Mouse (Mus musculus) liver, embryonic 15.5 days (tissue): ENCODE results near the gene Nkx2-3. TPM values are rescaled to one million over a fixed set of nuclear protein-coding genes. Genes with fewer than 3 reads are reported as not detected.

Experiments
- ATAC-seq: fragments of 200-750 bp; cut with Nextera tagmentation; 2 replicates; pipeline ENCODE4 v1.8.0; 2017; ENCODE audit warnings: moderate number of reproducible peaks, mild to moderate bottlenecking, moderate library complexity; ENCODE audit not compliant: insufficient read depth
- H3K27ac ChIP-seq: fragments of 300-500 bp; sonication (generic); replicated peaks from 2 replicates; pipeline ENCODE4 v1.5.1; 2015; ENCODE audit warnings: mild to moderate bottlenecking, inconsistent platforms
- H3K27me3 ChIP-seq: fragments of 300-500 bp; sonication (generic); 2 replicates; pipeline ENCODE4 v1.6.1; 2015; ENCODE audit warnings: mild to moderate bottlenecking, inconsistent platforms
- H3K36me3 ChIP-seq: fragments of 300-500 bp; sonication (generic); replicated peaks from 2 replicates; pipeline ENCODE4 v1.6.1; 2015; ENCODE audit warnings: moderate library complexity, mild to moderate bottlenecking, inconsistent platforms
- H3K4me1 ChIP-seq: fragments of 300-500 bp; sonication (generic); replicated peaks from 2 replicates; pipeline ENCODE4 v1.6.1; 2015; ENCODE audit warnings: inconsistent platforms
- H3K4me2 ChIP-seq: fragments of 300-500 bp; sonication (generic); 2 replicates; pipeline ENCODE4 v1.6.1; 2015; ENCODE audit warnings: moderate library complexity, mild to moderate bottlenecking, inconsistent platforms
- H3K4me3 ChIP-seq: fragments of 300-500 bp; sonication (generic); replicated peaks from 2 replicates; pipeline ENCODE4 v1.5.1; 2015; ENCODE audit warnings: mild to moderate bottlenecking, inconsistent platforms
- H3K9ac ChIP-seq: fragments of 300-500 bp; sonication (generic); 2 replicates; pipeline ENCODE4 v1.6.1; 2015; ENCODE audit warnings: moderate library complexity, mild to moderate bottlenecking, inconsistent platforms
- H3K9me3 ChIP-seq: fragments of 300-500 bp; sonication (generic); replicated peaks from 2 replicates; pipeline ENCODE4 v1.6.1; 2016; ENCODE audit warnings: inconsistent platforms
- WGBS: fragments of 180-500 bp; shearing (Covaris S2); methylation state at CpG from one replicate; pipeline ENCODE4 v1.1.7; 2015; ENCODE audit warnings: mixed read lengths; ENCODE audit not compliant: insufficient replicate concordance; 5-methylcytosine and 5-hydroxymethylcytosine counted together
- polyA plus RNA-seq: library from polyadenylated mRNA; unstranded; fragments of >200 nt; fragmentation: Nextera tagmentation; extraction: Ambion mirVana; gene quantifications from 2 replicates; pipeline ENCODE4 v1.2.1, GENCODE M21; 2015

Nkx2-3 gene
- 0.14 and 0.28 TPM in 2 replicates for polyA plus RNA-seq

GRCm38 (mm10) chr19:43612051-43612450 is at the start of gene Nkx2-3:
Nkx2-3 (plus strand) TSS chr19:43612325.
- 2% methylated on average over 24 of the region's 24 CpGs for WGBS
- ATAC-seq, result no peak
- H3K9ac ChIP-seq, result no peak within 1 kb of the TSS

GRCm38 (mm10) chr19:43563166-43563565 is 49.0 kb upstream of the Nkx2-3 start:
- 74% methylated on average over 5 of the region's 5 CpGs for WGBS
- Histone ChIP-seq H3K9ac (no peak overlapping the region), H3K9me3 (no peaks in the 10 kb centered on the region), H3K36me3 (no peaks in the 10 kb centered on the region), H3K4me1 (no peaks in the 10 kb centered on the region), H3K27me3 (peaks cover 33% of the 10 kb centered on the region), H3K4me2 (no peak overlapping the region), H3K4me3 (no peak overlapping the region), H3K27ac (no peak overlapping the region)
- no peak for ATAC-seq

More at GRCm38 (mm10) chr19:43612051-43612450, at the start of gene Nkx2-3:
- H3K27me3 ChIP-seq, result peaks cover 99% of the 10 kb centered on the region
- H3K9me3 ChIP-seq, result no peaks in the 10 kb centered on the region
- H3K4me1 ChIP-seq, result peaks cover 30% of the 10 kb centered on the region
- H3K36me3 ChIP-seq, result no peaks in the 10 kb centered on the region
- no peak within 1 kb of the TSS for H3K27ac ChIP-seq
- peak within 1 kb of the TSS; percentile 18; the same call in 1 of the 2 replicates for H3K4me2 ChIP-seq
- H3K4me3 ChIP-seq, result no peak within 1 kb of the TSS

GRCm38 (mm10) chr19:43568298-43568697 is 43.8 kb upstream of the Nkx2-3 start:
- Histone ChIP-seq H3K36me3 (no peaks in the 10 kb centered on the region), H3K9me3 (no peaks in the 10 kb centered on the region), H3K4me1 (peaks cover 5% of the 10 kb centered on the region; the same call in 1 of the 2 replicates), H3K4me2 (no peak overlapping the region), H3K27ac (no peak overlapping the region), H3K27me3 (peaks cover 74% of the 10 kb centered on the region), H3K9ac (no peak overlapping the region), H3K4me3 (no peak overlapping the region)
- 45% methylated on average over 9 of the region's 9 CpGs for WGBS
- no peak for ATAC-seq

- ATAC-seq, result no peak
- H3K27ac ChIP-seq, result no peak overlapping the region
- 55% methylated on average over 6 of the region's 6 CpGs for WGBS
- H3K9me3 ChIP-seq, result no peaks in the 10 kb centered on the region
- no peak overlapping the region for H3K4me3 ChIP-seq
- H3K27me3 ChIP-seq, result peaks cover 79% of the 10 kb centered on the region
- H3K9ac ChIP-seq, result no peak overlapping the region
- H3K4me1 ChIP-seq, result peaks cover 5% of the 10 kb centered on the region; the same call in 1 of the 2 replicates
- no peaks in the 10 kb centered on the region for H3K36me3 ChIP-seq
- H3K4me2 ChIP-seq, result no peak overlapping the region
Observed at GRCm38 (mm10) chr19:43569133-43569532, 43.0 kb upstream of the Nkx2-3 start.

- H3K4me1 ChIP-seq, result peaks cover 5% of the 10 kb centered on the region; the same call in 1 of the 2 replicates
- H3K27ac ChIP-seq, result no peak overlapping the region
- peak overlapping the region; percentile 61 for H3K4me2 ChIP-seq
- peaks cover 88% of the 10 kb centered on the region for H3K27me3 ChIP-seq
- no peak overlapping the region; the same call in 1 of the 2 replicates for H3K9ac ChIP-seq
- H3K36me3 ChIP-seq, result no peaks in the 10 kb centered on the region
- peak overlapping the region; percentile 31 for H3K4me3 ChIP-seq
- no peak for ATAC-seq
- H3K9me3 ChIP-seq, result no peaks in the 10 kb centered on the region
- 11% methylated on average over 32 of the region's 32 CpGs for WGBS
Observed at GRCm38 (mm10) chr19:43570831-43571790, 41.0 kb upstream of the Nkx2-3 start.

- Histone ChIP-seq H3K27me3 (peaks cover 75% of the 10 kb centered on the region), H3K4me2 (no peak overlapping the region), H3K27ac (no peak overlapping the region), H3K4me1 (no peaks in the 10 kb centered on the region), H3K9ac (no peak overlapping the region), H3K9me3 (no peaks in the 10 kb centered on the region), H3K36me3 (no peaks in the 10 kb centered on the region), H3K4me3 (no peak overlapping the region)
- no peak for ATAC-seq
- WGBS, result 42% methylated on average over 13 of the region's 13 CpGs
Observed at GRCm38 (mm10) chr19:43579081-43579796, 32.9 kb upstream of the Nkx2-3 start.

GRCm38 (mm10) chr19:43581185-43581584 is 30.9 kb upstream of the Nkx2-3 start:
- Histone ChIP-seq H3K27me3 (peaks cover 76% of the 10 kb centered on the region), H3K36me3 (no peaks in the 10 kb centered on the region), H3K27ac (no peak overlapping the region), H3K9me3 (no peaks in the 10 kb centered on the region), H3K9ac (no peak overlapping the region), H3K4me3 (no peak overlapping the region), H3K4me1 (peaks cover 4% of the 10 kb centered on the region; the same call in 1 of the 2 replicates), H3K4me2 (no peak overlapping the region)
- 46% methylated on average over 2 of the region's 2 CpGs for WGBS
- ATAC-seq, result no peak

GRCm38 (mm10) chr19:43583192-43583591 is 28.9 kb upstream of the Nkx2-3 start:
- H3K9ac ChIP-seq, result no peak overlapping the region
- 26% methylated on average over 4 of the region's 4 CpGs for WGBS
- no peak overlapping the region for H3K4me3 ChIP-seq
- H3K4me1 ChIP-seq, result peaks cover 4% of the 10 kb centered on the region; the same call in 1 of the 2 replicates
- peaks cover 85% of the 10 kb centered on the region for H3K27me3 ChIP-seq
- ATAC-seq, result no peak
- no peaks in the 10 kb centered on the region for H3K9me3 ChIP-seq
- no peak overlapping the region for H3K27ac ChIP-seq
- H3K4me2 ChIP-seq, result no peak overlapping the region
- no peaks in the 10 kb centered on the region for H3K36me3 ChIP-seq

GRCm38 (mm10) chr19:43583595-43583994 is 28.5 kb upstream of the Nkx2-3 start:
- no peaks in the 10 kb centered on the region for H3K36me3 ChIP-seq
- no peak for ATAC-seq
- no peak overlapping the region for H3K9ac ChIP-seq
- H3K9me3 ChIP-seq, result no peaks in the 10 kb centered on the region
- H3K4me3 ChIP-seq, result no peak overlapping the region
- H3K27ac ChIP-seq, result no peak overlapping the region
- peaks cover 4% of the 10 kb centered on the region; the same call in 1 of the 2 replicates for H3K4me1 ChIP-seq
- 7% methylated on average over 17 of the region's 17 CpGs for WGBS
- no peak overlapping the region for H3K4me2 ChIP-seq
- peaks cover 86% of the 10 kb centered on the region for H3K27me3 ChIP-seq

GRCm38 (mm10) chr19:43584788-43585187 is 27.3 kb upstream of the Nkx2-3 start:
- no peaks in the 10 kb centered on the region for H3K36me3 ChIP-seq
- no peaks in the 10 kb centered on the region for H3K9me3 ChIP-seq
- no peak overlapping the region for H3K9ac ChIP-seq
- H3K27ac ChIP-seq, result no peak overlapping the region
- ATAC-seq, result no peak
- no peak overlapping the region for H3K4me3 ChIP-seq
- no peak overlapping the region; the same call in 1 of the 2 replicates for H3K4me2 ChIP-seq
- H3K4me1 ChIP-seq, result peaks cover 4% of the 10 kb centered on the region; the same call in 1 of the 2 replicates
- 5% methylated on average over 13 of the region's 13 CpGs for WGBS
- H3K27me3 ChIP-seq, result peaks cover 89% of the 10 kb centered on the region

- no peak overlapping the region for H3K4me3 ChIP-seq
- H3K27me3 ChIP-seq, result peaks cover 91% of the 10 kb centered on the region
- H3K36me3 ChIP-seq, result no peaks in the 10 kb centered on the region
- H3K9me3 ChIP-seq, result no peaks in the 10 kb centered on the region
- H3K27ac ChIP-seq, result no peak overlapping the region
- H3K9ac ChIP-seq, result no peak overlapping the region
- 32% methylated on average over 4 of the region's 4 CpGs for WGBS
- no peaks in the 10 kb centered on the region for H3K4me1 ChIP-seq
- no peak overlapping the region for H3K4me2 ChIP-seq
- no peak for ATAC-seq
Observed at GRCm38 (mm10) chr19:43592026-43592425, 20.1 kb upstream of the Nkx2-3 start.
